Mouse (Mus musculus): ENCODE results near the gene Hadha.

Gene Hadha

GRCm38 (mm10) chr5:30112533-30113068 lies 42.4 kb downstream of the Hadha start:
- peak; percentile 26 for DNase-seq (ENCODE audit: low read depth, low spot score)

- no peak for DNase-seq (ENCODE audit: low read depth, low spot score)
Measured at GRCm38 (mm10) chr5:30111771-30112170, 43.2 kb downstream of the Hadha start.

GRCm38 (mm10) chr5:30111126-30111525 lies 43.8 kb downstream of the Hadha start:
- no peak for DNase-seq (ENCODE audit: low read depth, low spot score)

- no peak for DNase-seq (ENCODE audit: low read depth, low spot score)
Measured at GRCm38 (mm10) chr5:30110371-30111060, 44.4 kb downstream of the Hadha start.

GRCm38 (mm10) chr5:30109899-30110298 lies 45.1 kb downstream of the Hadha start:
- no peak for DNase-seq (ENCODE audit: low read depth, low spot score)

GRCm38 (mm10) chr5:30108233-30108632 lies 46.7 kb downstream of the Hadha start:
- DNase-seq (ENCODE audit: low read depth, low spot score), result no peak

GRCm38 (mm10) chr5:30107611-30108041 lies 47.3 kb downstream of the Hadha start:
- DNase-seq (ENCODE audit: low read depth, low spot score), result no peak

- no peak for DNase-seq (ENCODE audit: low read depth, low spot score)
Measured at GRCm38 (mm10) chr5:30107186-30107585, 47.8 kb downstream of the Hadha start.

GRCm38 (mm10) chr5:30106756-30107155 lies 48.2 kb downstream of the Hadha start:
- DNase-seq (ENCODE audit: low read depth, low spot score), result no peak

- DNase-seq (ENCODE audit: low read depth, low spot score), result no peak
Measured at GRCm38 (mm10) chr5:30105668-30106300, 49.2 kb downstream of the Hadha start, which contains the start of gene 3110082J24Rik. Gene 3110082J24Rik, minus strand, starts transcription at chr5:30106086.

GRCm38 (mm10) chr5:30104841-30105667 lies 49.9 kb downstream of the Hadha start, which contains the start of gene Garem2:
Gene Garem2, plus strand, starts transcription at chr5:30105161.
- DNase-seq (ENCODE audit: low read depth, low spot score), result no peak

- no peak for DNase-seq (ENCODE audit: low read depth, low spot score)
Measured at GRCm38 (mm10) chr5:30104339-30104738, 50.6 kb downstream of the Hadha start.

GRCm38 (mm10) chr5:30103340-30103739 lies 51.6 kb downstream of the Hadha start:
- no peak for DNase-seq (ENCODE audit: low read depth, low spot score)

GRCm38 (mm10) chr5:30098260-30098659 lies 56.7 kb downstream of the Hadha start:
- no peak for DNase-seq (ENCODE audit: low read depth, low spot score)

- DNase-seq (ENCODE audit: low read depth, low spot score), result no peak
Measured at GRCm38 (mm10) chr5:30095731-30096130, 59.2 kb downstream of the Hadha start.

GRCm38 (mm10) chr5:30094399-30094798 lies 60.6 kb downstream of the Hadha start:
- DNase-seq (ENCODE audit: low read depth, low spot score), result no peak

GRCm38 (mm10) chr5:30092701-30093100 lies 62.3 kb downstream of the Hadha start:
- peak; percentile 56 for DNase-seq (ENCODE audit: low read depth, low spot score)

- peak; percentile 88 for DNase-seq (ENCODE audit: low read depth, low spot score)
Measured at GRCm38 (mm10) chr5:30072825-30073821, 81.8 kb downstream of the Hadha start, which contains the start of gene Tyms. Gene Tyms, minus strand, starts transcription at chr5:30073617.

GRCm38 (mm10) chr5:30072377-30072776 lies 82.6 kb downstream of the Hadha start:
- DNase-seq (ENCODE audit: low read depth, low spot score), result peak; percentile 34

GRCm38 (mm10) chr5:30071677-30072076 lies 83.3 kb downstream of the Hadha start:
- no peak for DNase-seq (ENCODE audit: low read depth, low spot score)
